In genomic region chr13:3667288-3667873, GRCm38 (mm10) we compare ENCODE assay signal across 17 mouse cellular contexts. TPM values are rescaled to one million over a fixed set of nuclear protein-coding genes. Genes with fewer than 3 reads are reported as not detected.
DNase-seq lines count a peak whose midpoint lies in the region; ATAC-seq and TF ChIP-seq lines count a peak whose summit lies in the region.
"Had no signal": no experiment of that assay in that cellular context is flagged by ENCODE, and none has a peak within 500 bp of the region (broad histone marks: within the 10 kb centered on the region; RNA-seq: fewer than 3 reads in every experiment).

No protein-coding gene starts in this region.

- no peak overlapping the region for H3K27ac ChIP-seq in hindbrain, postnatal 0 days
- H3K27ac ChIP-seq in hindbrain, embryonic 12.5 days: no peak overlapping the region
- H3K27ac ChIP-seq in lung, embryonic 14.5 days (ENCODE audit: low read depth): no peak overlapping the region; the same call in 1 of the 2 replicates
- no peak overlapping the region for H3K27ac ChIP-seq in stomach, postnatal 0 days (replicated peaks)
- H3K27ac ChIP-seq: hindbrain, embryonic 13.5 days had no signal

- 84% methylated on average over 5 of the region's 5 CpGs for WGBS in hindbrain, postnatal 0 days
- WGBS in hindbrain, embryonic 12.5 days: 86% methylated on average over 5 of the region's 5 CpGs
- WGBS in lung, embryonic 14.5 days: 65% methylated on average over 5 of the region's 5 CpGs
- 83% methylated on average over 5 of the region's 5 CpGs for WGBS in stomach, postnatal 0 days

- H3K4me1 ChIP-seq in hindbrain, postnatal 0 days (ENCODE audit: insufficient read depth, low read length): no peaks in the 10 kb centered on the region
- H3K4me1 ChIP-seq in hindbrain, embryonic 12.5 days: no peaks in the 10 kb centered on the region
- H3K4me1 ChIP-seq in lung, embryonic 14.5 days (ENCODE audit: insufficient read depth): no peaks in the 10 kb centered on the region
- no peaks in the 10 kb centered on the region for H3K4me1 ChIP-seq in stomach, postnatal 0 days (replicated peaks; ENCODE audit: control insufficient read depth, insufficient read depth)
- H3K4me1 ChIP-seq: hindbrain, embryonic 13.5 days had no signal

- DNase-seq in hindbrain, postnatal 0 days (ENCODE audit: low spot score): no peak
- DNase-seq in lung, embryonic 14.5 days: no peak
- no peak for DNase-seq in lung, postnatal 36 days
- peak; percentile 7 for DNase-seq in ZHBTc4 (ENCODE audit: low read depth, low spot score)
- no peak for DNase-seq in stomach, postnatal 0 days (ENCODE audit: low spot score)
- no peak for DNase-seq in ovary, postnatal 14 days (ENCODE audit: low spot score)
- DNase-seq: adrenal gland, postnatal 36 days; cerebellum, adult 11-12 months; embryo, embryonic 11 days; liver; right cerebral cortex, postnatal 25 days; thymus, postnatal 25 days had no signal

- no peak overlapping the region for H3K4me3 ChIP-seq in hindbrain, postnatal 0 days (ENCODE audit: low read length)
- no peak overlapping the region for H3K4me3 ChIP-seq in hindbrain, embryonic 12.5 days
- H3K4me3 ChIP-seq in lung, embryonic 14.5 days (ENCODE audit: low read depth, low read length): no peak overlapping the region
- H3K4me3 ChIP-seq in stomach, postnatal 0 days (ENCODE audit: low read depth, low read length): no peak overlapping the region
- H3K4me3 ChIP-seq: hindbrain, embryonic 13.5 days; megakaryocyte, embryonic 14.5 days; myocyte had no signal

- H3K4me2 ChIP-seq in hindbrain, postnatal 0 days (ENCODE audit: low read depth, low read length): no peak overlapping the region
- no peak overlapping the region for H3K4me2 ChIP-seq in hindbrain, embryonic 12.5 days (replicated peaks)
- H3K4me2 ChIP-seq in lung, embryonic 14.5 days: no peak overlapping the region
- H3K4me2 ChIP-seq in stomach, postnatal 0 days (replicated peaks; ENCODE audit: low read depth): no peak overlapping the region
- H3K4me2 ChIP-seq: heart, embryonic 11.5 days; hindbrain, embryonic 13.5 days had no signal

- H3K9ac ChIP-seq in hindbrain, postnatal 0 days (replicated peaks; ENCODE audit: low read length): no peak overlapping the region
- no peak overlapping the region for H3K9ac ChIP-seq in hindbrain, embryonic 12.5 days
- no peak overlapping the region for H3K9ac ChIP-seq in lung, embryonic 14.5 days
- H3K9ac ChIP-seq in stomach, postnatal 0 days (ENCODE audit: low read length): no peak overlapping the region
- H3K9ac ChIP-seq: hindbrain, embryonic 13.5 days had no signal

- no peaks in the 10 kb centered on the region for H3K9me3 ChIP-seq in hindbrain, postnatal 0 days (ENCODE audit: low read length)
- H3K9me3 ChIP-seq in hindbrain, embryonic 12.5 days (replicated peaks): peaks cover 3% of the 10 kb centered on the region; the same call in 1 of the 2 replicates
- H3K9me3 ChIP-seq in lung, embryonic 14.5 days (ENCODE audit: low read depth, low read length): no peaks in the 10 kb centered on the region
- no peaks in the 10 kb centered on the region for H3K9me3 ChIP-seq in stomach, postnatal 0 days (ENCODE audit: control insufficient read depth, low read length)
- H3K9me3 ChIP-seq: hindbrain, embryonic 13.5 days had no signal

- H3K36me3 ChIP-seq in hindbrain, postnatal 0 days (ENCODE audit: insufficient read depth, low read length): no peaks in the 10 kb centered on the region
- H3K36me3 ChIP-seq in hindbrain, embryonic 12.5 days: no peaks in the 10 kb centered on the region
- no peaks in the 10 kb centered on the region for H3K36me3 ChIP-seq in lung, embryonic 14.5 days (ENCODE audit: insufficient read depth)
- no peaks in the 10 kb centered on the region for H3K36me3 ChIP-seq in stomach, postnatal 0 days (ENCODE audit: control insufficient read depth, insufficient read depth, low read length)
- H3K36me3 ChIP-seq: hindbrain, embryonic 13.5 days had no signal

- H3K27me3 ChIP-seq in hindbrain, postnatal 0 days (ENCODE audit: insufficient read depth, low read length): no peaks in the 10 kb centered on the region
- no peaks in the 10 kb centered on the region for H3K27me3 ChIP-seq in hindbrain, embryonic 12.5 days
- H3K27me3 ChIP-seq in lung, embryonic 14.5 days (ENCODE audit: insufficient read depth, low read length): no peaks in the 10 kb centered on the region
- H3K27me3 ChIP-seq in stomach, postnatal 0 days (ENCODE audit: control insufficient read depth, insufficient read depth, low read length): no peaks in the 10 kb centered on the region
- H3K27me3 ChIP-seq: hindbrain, embryonic 13.5 days had no signal

- peak; percentile 43 for TF ChIP-seq CTCF in hindbrain, postnatal 0 days (IDR thresholded peaks at IDR 0.05; ENCODE audit: low read depth)
- peak; percentile 39 for TF ChIP-seq CTCF in lung, embryonic 14.5 days (IDR thresholded peaks at IDR 0.05; ENCODE audit: low read depth)
- TF ChIP-seq CTCF in stomach, postnatal 0 days (IDR thresholded peaks at IDR 0.05; ENCODE audit: low read depth): peak; percentile 51

- ATAC-seq in hindbrain, postnatal 0 days: no peak
- ATAC-seq in hindbrain, embryonic 12.5 days (ENCODE audit: low FRiP score): no peak
- ATAC-seq in lung, embryonic 14.5 days (ENCODE audit: insufficient read depth): no peak
- no peak for ATAC-seq in stomach, postnatal 0 days (ENCODE audit: low FRiP score, low TSS enrichment)

- no peak for TF ChIP-seq EP300 in stomach, postnatal 0 days (optimal IDR thresholded peaks at IDR 0.05)

RNA-seq across cellular contexts. Expression of gene Asb13, which starts 33.5 kb away (rescaled TPM):
- total RNA-seq in hindbrain, postnatal 0 days (2014; rRNA removed): 16.6 and 17.3 TPM in 2 replicates
- polyA plus RNA-seq in hindbrain, postnatal 0 days (2015; fragmentation: Nextera tagmentation; extraction: Ambion mirVana): 14.1 and 16.5 TPM in 2 replicates
- 11.4 and 12.9 TPM in 2 replicates for polyA plus RNA-seq in hindbrain, embryonic 12.5 days (2016; fragmentation: Nextera tagmentation; extraction: Ambion mirVana)
- polyA plus RNA-seq in lung, embryonic 14.5 days (2014; fragmentation: Nextera tagmentation; extraction: Ambion mirVana): 10.7 and 10.8 TPM in 2 replicates
- 12.9 and 15.7 TPM in 2 replicates for polyA plus RNA-seq in stomach, postnatal 0 days (2015; fragmentation: Nextera tagmentation; extraction: Ambion mirVana)

RNA-seq across cellular contexts. Expression of gene Fam208b, which starts 56.5 kb away (rescaled TPM):
- 25.4 and 36.7 TPM in 2 replicates for total RNA-seq in hindbrain, postnatal 0 days (2014; rRNA removed)
- polyA plus RNA-seq in hindbrain, postnatal 0 days (2015; fragmentation: Nextera tagmentation; extraction: Ambion mirVana): 8.4 and 9.9 TPM in 2 replicates
- polyA plus RNA-seq in hindbrain, embryonic 12.5 days (2016; fragmentation: Nextera tagmentation; extraction: Ambion mirVana): 28.6 and 29.4 TPM in 2 replicates
- polyA plus RNA-seq in lung, embryonic 14.5 days (2014; fragmentation: Nextera tagmentation; extraction: Ambion mirVana): 17.8 and 18.4 TPM in 2 replicates
- 4.1 and 5.1 TPM in 2 replicates for polyA plus RNA-seq in stomach, postnatal 0 days (2015; fragmentation: Nextera tagmentation; extraction: Ambion mirVana)
